Mouse (Mus musculus) spleen, postnatal 36 days (tissue): ENCODE results near the gene Gpr68.
A peak's percentile ranks its signal among the peaks of the same experiment; 100 is the strongest.

Experiments
- DNase-seq, 2 experiments: peaks; one replicate each; pipeline ENCODE4 v3.0.0; 2022; ENCODE audit warnings: low spot score in 2 of 2, mixed read lengths in 1 of 2

Gene Gpr68

DNA sequence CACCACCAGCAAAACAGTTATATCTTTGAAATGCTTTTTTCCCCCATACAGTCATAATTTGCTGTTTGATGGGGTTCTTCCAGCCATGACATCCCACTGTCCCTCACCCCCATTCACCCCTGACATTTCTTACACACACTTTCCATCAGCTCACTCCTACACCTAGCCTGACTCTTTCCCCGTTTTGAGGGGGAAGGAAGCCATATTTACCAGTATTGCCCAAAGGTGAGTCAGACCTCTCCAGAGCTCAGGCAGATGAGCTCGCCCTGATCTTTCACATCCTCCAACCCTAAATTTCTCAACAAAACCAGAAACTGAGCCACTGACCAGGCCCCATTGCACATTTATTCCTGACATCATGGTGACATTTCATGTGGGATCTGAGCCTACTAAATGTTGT, 36.2 kb downstream of the Gpr68 start:
- no peak for DNase-seq

- DNase-seq: no peak
Observed at GRCm38 (mm10) chr12:100871234-100871633, 36.8 kb downstream of the Gpr68 start.

- DNase-seq: no peak
Observed at GRCm38 (mm10) chr12:100868049-100868622, 39.9 kb downstream of the Gpr68 start.

GRCm38 (mm10) chr12:100867097-100867496, 40.9 kb downstream of the Gpr68 start:
- no peak for DNase-seq

DNA sequence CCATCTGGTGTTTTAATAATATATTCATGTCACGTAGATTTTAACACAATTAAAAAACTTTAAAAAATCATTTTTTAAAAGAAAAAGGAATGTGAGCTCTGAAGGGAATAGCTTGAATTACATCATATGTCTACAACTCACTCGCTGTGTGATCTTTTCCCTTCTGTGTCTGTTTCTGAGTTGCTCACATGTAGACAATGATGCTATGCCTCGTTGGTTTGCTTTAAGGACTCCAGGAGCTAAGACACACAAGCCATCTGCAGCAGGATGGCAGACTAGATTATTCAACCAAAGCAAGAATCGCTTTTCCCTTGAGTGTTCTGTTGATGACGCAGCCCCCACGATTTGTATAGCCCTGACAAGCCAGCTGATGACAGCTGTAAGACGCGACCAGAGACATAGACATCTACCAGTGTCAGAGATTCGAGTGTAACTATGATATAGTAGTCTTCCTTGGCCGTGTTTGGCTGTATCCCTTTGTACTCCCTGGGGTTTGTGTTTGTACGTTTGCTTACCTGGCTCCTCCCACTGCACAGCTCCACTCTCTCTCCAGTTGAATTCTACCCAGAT, 42.4 kb downstream of the Gpr68 start:
- DNase-seq: no peak

DNA sequence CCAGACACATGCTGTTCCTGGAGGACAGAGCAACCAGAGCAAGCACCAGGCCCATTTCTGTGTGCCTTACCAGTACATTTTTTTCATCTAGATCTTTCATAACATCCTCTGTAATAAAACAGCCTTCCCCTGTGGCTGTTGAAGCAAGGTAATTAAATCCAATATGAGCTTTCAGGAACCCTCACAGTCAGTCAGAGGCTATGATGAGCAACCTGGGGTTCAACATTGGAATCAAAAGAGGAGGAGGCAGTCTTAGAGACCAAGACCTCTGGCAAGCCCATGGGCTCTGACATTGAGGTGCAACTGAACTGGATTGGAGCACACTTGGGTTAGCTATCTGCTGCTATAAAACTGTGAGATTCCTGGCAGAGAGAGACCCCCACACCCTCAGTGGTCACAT, 42.9 kb downstream of the Gpr68 start:
- DNase-seq: no peak

- no peak for DNase-seq
Observed at GRCm38 (mm10) chr12:100862856-100863446, 45.0 kb downstream of the Gpr68 start.

DNA sequence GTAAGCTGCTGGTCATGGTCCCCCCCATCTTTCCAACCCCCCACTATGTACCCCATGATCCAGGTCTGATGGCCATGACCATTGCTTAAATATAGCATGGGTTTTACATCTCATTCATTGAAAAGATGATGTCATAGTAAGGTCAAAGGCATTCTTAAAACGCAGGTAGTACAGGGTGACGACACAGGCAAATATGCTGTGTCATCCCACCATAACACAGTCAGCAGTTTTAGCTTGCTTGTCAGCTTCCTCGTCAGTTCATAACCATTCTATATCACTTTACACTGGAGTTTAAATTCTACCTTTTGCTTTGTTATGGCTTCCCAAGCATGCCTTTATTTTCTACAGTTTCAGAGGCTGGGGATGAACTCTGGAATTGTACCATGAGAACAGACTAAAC, 45.7 kb downstream of the Gpr68 start:
- DNase-seq: no peak

DNA sequence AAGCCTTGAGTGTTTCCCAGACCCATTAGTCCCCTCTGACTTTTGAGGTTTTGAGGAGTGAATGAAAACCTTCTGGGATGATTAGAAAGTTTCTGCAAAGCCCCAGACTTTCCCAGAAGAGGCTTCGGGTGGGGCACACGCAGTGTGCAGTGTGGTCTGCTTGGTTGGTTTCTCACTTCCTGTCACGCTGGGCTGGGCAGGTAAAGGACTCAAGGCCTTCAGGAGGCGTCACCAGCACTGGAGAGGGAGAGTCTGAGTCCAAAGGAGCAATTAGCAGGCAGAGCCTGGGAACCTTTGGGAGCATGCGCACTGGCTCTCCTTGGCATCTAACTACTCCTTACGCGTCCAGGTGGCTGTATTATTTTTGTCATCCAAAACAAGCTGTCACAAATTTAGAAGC, 50.2 kb downstream of the Gpr68 start:
- peak; percentile 41 to 43 for DNase-seq

- DNase-seq: no peak
Observed at GRCm38 (mm10) chr12:100856337-100856736, 51.7 kb downstream of the Gpr68 start.

- DNase-seq: no peak
Observed at GRCm38 (mm10) chr12:100852370-100852769, 55.6 kb downstream of the Gpr68 start.

DNA sequence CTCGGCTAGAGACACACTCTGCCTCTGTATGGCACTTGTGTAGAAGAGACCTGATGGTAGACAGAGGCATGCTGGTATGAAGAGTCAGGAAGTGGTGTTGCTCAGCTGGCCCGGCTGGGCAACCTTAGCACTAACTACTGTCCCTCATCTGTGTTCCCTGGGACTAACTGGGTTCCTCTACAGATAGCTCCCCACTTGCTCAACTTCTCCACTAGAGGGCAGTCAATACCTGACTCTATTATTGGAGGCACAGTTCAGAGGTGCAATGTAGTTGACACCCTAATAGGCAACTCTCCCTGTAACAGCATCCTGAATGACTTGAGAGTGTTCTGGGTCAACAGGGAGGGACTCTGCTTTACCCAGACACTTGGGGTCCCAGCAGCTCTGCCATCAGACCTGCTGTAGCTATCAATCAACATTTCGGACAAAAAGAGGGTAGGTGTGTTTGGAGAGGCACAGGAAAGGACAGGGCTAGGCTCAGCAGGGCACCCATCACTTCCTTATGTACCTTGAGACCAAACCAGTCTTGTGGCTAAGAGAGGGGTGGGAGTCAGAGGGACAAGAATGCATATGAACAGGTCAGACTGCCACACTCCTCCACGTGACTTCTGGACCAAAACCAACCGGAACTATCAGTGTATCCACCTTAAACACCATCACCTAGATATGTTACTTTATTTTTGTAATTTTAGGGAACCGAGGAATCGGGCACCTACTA, 58.4 kb downstream of the Gpr68 start:
- DNase-seq: peak; percentile 58 to 62

- no peak for DNase-seq
Observed at GRCm38 (mm10) chr12:100847437-100848080, 60.4 kb downstream of the Gpr68 start.

GRCm38 (mm10) chr12:100846566-100846965, 61.4 kb downstream of the Gpr68 start:
- DNase-seq: no peak

GRCm38 (mm10) chr12:100845829-100846228, 62.2 kb downstream of the Gpr68 start:
- DNase-seq: no peak

DNA sequence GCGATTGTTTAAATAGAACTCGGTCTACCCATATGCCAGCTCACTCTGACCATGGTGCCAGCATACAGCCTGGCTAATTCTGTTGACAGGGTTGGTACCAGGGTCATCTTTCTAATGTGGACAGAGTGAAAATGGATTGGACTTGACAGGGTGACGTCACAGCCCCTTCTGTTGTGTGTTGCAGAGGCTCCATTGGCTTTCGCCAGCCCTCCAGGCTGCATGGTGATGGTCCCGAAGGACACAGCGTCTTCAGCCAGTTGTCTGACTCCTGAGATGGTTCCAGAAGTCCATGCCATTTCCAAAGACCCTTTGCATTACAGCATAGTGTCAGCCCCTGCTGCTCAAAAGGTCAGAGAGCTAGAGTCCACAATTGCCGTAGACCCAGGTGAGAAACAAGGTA, 63.5 kb downstream of the Gpr68 start:
- DNase-seq: no peak

DNA sequence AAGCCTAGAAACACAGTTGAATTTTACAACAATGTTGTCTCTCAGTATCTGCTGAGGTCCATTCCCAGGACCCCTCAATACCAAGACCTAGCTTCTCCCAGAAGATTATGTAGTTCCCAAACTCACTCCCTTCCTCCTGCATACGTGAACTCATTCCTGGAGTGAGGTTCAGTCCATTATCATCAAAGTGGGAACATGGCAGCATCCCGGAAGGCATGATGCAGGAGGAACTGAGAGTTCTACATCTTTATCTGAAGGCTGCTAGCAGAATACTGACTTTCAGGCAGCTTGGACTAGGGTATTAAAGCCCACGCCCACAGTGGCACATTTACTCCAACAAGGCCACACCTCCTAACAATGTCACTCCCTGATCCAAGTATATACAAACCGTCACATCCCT, 64.8 kb downstream of the Gpr68 start:
- DNase-seq: no peak

DNA sequence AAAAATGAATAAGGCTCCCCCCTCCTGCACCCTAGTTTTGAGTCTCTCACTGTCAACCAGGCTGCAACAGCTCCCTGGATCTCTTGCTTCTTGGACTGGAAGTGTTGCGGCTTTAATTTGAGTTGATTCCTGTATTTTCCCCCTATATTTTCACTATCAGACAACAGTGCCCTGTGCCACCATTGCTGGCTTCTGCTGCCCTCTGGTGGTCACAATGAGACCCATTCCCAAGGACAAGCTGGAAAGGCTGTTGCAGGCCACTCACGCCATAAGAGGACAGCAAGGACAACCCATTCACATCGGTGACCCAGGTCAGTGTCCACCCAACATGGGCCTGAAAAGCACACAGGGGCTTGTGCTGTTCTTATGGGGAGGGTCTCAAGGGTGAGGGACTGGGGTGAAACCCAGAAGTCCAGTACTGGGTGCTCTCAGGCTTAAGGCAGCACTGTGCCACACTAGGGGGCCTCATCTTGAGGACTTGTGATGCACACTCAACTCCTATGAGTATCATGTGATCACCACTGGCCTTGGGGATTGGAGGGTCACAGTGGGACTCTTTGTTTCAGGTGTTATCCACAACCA, 66.7 kb downstream of the Gpr68 start:
- peak; percentile 60 to 74 for DNase-seq

DNA sequence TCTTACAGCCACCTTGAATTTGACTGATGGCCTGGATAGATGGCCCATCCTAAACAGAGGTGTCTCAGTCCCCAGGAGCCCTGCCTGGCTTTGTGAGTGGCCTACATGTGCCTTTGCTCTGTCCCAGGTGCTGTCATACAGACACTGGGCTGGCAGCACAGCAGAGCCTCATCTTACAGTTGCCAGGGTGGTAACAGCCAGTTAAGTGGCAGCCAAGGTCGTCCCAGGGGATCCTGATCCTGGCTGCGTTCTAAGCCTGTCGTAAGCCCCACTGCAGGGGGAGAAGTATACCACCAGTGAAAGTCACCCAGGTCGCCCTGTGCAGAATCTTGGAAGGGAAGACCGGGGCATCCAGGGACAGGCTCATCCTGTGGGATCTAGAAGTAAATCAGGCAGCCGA, 68.1 kb downstream of the Gpr68 start:
- no peak for DNase-seq

DNA sequence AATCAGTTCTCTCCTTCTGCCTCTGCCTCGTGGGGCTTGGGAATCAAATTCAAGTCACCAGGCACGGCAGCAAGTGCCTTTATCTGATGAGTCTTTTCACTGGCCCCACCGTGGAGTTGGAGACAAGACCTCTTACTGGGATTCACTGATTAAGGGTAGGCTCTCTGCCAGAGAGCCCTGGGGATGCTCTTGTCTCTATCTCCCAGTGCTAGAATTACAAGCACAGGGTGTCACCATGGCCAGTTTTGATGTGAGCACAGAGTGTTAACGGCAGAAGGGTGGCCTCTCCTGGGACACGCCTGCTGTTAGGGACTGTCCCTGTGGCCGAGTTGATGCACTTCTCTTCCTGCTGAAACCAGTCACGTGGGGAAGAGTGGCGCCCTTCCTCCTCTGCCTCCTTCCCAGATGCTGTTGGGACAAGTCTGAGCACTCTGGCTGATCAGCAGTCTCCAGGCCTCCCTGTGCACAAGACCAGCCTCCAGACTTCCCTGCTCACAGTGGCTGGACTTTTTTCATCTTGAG, 68.9 kb downstream of the Gpr68 start:
- peak; percentile 68 to 74 for DNase-seq

- peak; percentile 51 for DNase-seq
Observed at GRCm38 (mm10) chr12:100837208-100837607, 70.8 kb downstream of the Gpr68 start.
